Mouse (Mus musculus) neural tube, embryonic 11.5 days (tissue): ENCODE data around the gene U2af2. TPM values are rescaled to one million over a fixed set of nuclear protein-coding genes. Genes with fewer than 3 reads are reported as not detected.

Experiments
- ATAC-seq: fragments of 200-750 bp; cut with Nextera tagmentation; 2 replicates; pipeline ENCODE4 v1.8.0; 2017; ENCODE audit warnings: moderate number of reproducible peaks, mild to moderate bottlenecking, moderate TSS enrichment, moderate library complexity; ENCODE audit not compliant: insufficient read depth, low FRiP score, low TSS enrichment
- DNase-seq: peaks from one replicate; pipeline ENCODE4 v3.0.0-alpha.2; 2015; ENCODE audit warnings: low spot score
- H3K27ac ChIP-seq: fragments of 300-500 bp; sonication (generic); 2 replicates; pipeline ENCODE4 v1.5.1; 2014; ENCODE audit warnings: low read depth, mild to moderate bottlenecking, low read length
- H3K27me3 ChIP-seq: fragments of 300-500 bp; sonication (generic); 2 replicates; pipeline ENCODE4 v1.6.1; 2014; ENCODE audit warnings: mild to moderate bottlenecking, low read length, mixed read lengths; ENCODE audit not compliant: control insufficient read depth, insufficient read depth
- H3K36me3 ChIP-seq: fragments of 300-500 bp; sonication (generic); 2 replicates; pipeline ENCODE4 v1.6.1; 2014; ENCODE audit warnings: mild to moderate bottlenecking, low read length, moderate library complexity, mixed read lengths; ENCODE audit not compliant: control insufficient read depth, insufficient read depth
- H3K4me1 ChIP-seq: fragments of 300-500 bp; sonication (generic); 2 replicates; pipeline ENCODE4 v1.6.1; 2014; ENCODE audit warnings: low read length, mixed read lengths; ENCODE audit not compliant: control insufficient read depth, insufficient read depth
- H3K4me2 ChIP-seq: fragments of 300-500 bp; sonication (generic); 2 replicates; pipeline ENCODE4 v1.6.1; 2014; ENCODE audit warnings: low read depth, mild to moderate bottlenecking, moderate library complexity
- H3K4me3 ChIP-seq: fragments of 300-500 bp; sonication (generic); 2 replicates; pipeline ENCODE4 v1.5.1; 2014; ENCODE audit warnings: low read depth, low read length
- H3K9ac ChIP-seq: fragments of 300-500 bp; sonication (generic); 2 replicates; pipeline ENCODE4 v1.6.1; 2014; ENCODE audit warnings: mild to moderate bottlenecking, low read length
- H3K9me3 ChIP-seq: fragments of 300-500 bp; sonication (generic); 2 replicates; pipeline ENCODE4 v1.6.1; 2016; ENCODE audit warnings: low read length; ENCODE audit not compliant: control insufficient read depth
- WGBS: fragments of 180-500 bp; shearing (Covaris S2); extraction: QIAGEN DNeasy Blood & Tissue Kit; methylation state at CpG from one replicate; pipeline ENCODE4 v1.1.7; 2014; 5-methylcytosine and 5-hydroxymethylcytosine counted together
- polyA plus RNA-seq: library from polyadenylated mRNA; unstranded; fragments of >200 nt; fragmentation: Nextera tagmentation; extraction: Ambion mirVana; gene quantifications from 2 replicates; pipeline ENCODE4 v1.2.1, GENCODE M21; 2014

U2af2 gene
- polyA plus RNA-seq, 1 experiment from 2014 or later = 167 TPM

DNA sequence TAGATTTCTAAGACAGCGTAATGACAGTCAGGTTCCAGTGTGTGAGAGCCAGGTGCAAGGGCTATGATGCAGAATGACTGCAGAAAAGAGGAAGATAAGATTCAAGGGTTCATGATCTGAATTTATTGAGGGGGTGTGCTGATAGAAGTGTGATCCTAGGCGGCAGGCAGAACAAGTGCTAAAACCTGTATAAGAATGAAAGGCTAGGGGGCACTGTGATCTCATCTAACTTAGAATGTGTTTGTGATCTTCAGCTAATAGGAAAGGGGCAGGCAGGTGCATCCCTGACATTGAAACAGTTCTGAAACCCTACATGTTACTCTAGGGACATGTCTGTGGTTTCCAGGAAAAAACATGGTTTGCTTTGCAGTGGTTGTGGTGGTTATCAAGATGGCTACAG is 15.8 kb upstream of the U2af2 start:
- H3K4me3 ChIP-seq = no peak overlapping the region
- H3K9ac ChIP-seq = no peak overlapping the region
- no peak overlapping the region for H3K4me2 ChIP-seq
- H3K27ac ChIP-seq = no peak overlapping the region
- H3K36me3 ChIP-seq = no peaks in the 10 kb centered on the region
- H3K27me3 ChIP-seq = no peaks in the 10 kb centered on the region
- no peaks in the 10 kb centered on the region for H3K9me3 ChIP-seq
- no peak for DNase-seq
- 66% methylated on average over 2 of the region's 2 CpGs for WGBS
- H3K4me1 ChIP-seq = no peaks in the 10 kb centered on the region; the same call in 1 of the 2 replicates
- no peak for ATAC-seq

DNA sequence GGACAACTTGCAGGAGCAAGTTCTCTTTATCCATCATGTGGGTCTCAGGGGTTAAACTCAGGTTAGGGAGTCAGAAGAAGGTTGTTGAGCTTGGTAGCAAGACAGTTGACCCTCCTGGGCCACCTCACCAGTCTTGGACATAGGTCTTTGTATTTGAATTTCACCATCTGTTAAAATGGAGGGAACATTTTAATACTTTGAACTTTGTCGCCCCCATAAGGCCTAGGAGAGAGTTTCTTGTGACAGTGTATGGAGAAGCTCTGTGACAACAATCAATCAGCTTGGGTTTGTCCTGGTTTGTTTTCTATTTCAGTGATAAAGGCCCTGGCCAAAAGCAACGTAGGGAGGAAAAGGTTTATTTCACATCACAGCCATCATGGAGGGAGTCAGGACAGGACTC is 14.6 kb upstream of the U2af2 start:
- H3K27me3 ChIP-seq = no peaks in the 10 kb centered on the region
- no peaks in the 10 kb centered on the region; the same call in 1 of the 2 replicates for H3K4me1 ChIP-seq
- no peak overlapping the region for H3K27ac ChIP-seq
- H3K4me3 ChIP-seq = no peak overlapping the region
- H3K9ac ChIP-seq = no peak overlapping the region
- 40% methylated on average over 2 of the region's 2 CpGs for WGBS
- no peaks in the 10 kb centered on the region for H3K9me3 ChIP-seq
- no peak for ATAC-seq
- H3K4me2 ChIP-seq = no peak overlapping the region
- no peaks in the 10 kb centered on the region for H3K36me3 ChIP-seq
- no peak for DNase-seq

DNA sequence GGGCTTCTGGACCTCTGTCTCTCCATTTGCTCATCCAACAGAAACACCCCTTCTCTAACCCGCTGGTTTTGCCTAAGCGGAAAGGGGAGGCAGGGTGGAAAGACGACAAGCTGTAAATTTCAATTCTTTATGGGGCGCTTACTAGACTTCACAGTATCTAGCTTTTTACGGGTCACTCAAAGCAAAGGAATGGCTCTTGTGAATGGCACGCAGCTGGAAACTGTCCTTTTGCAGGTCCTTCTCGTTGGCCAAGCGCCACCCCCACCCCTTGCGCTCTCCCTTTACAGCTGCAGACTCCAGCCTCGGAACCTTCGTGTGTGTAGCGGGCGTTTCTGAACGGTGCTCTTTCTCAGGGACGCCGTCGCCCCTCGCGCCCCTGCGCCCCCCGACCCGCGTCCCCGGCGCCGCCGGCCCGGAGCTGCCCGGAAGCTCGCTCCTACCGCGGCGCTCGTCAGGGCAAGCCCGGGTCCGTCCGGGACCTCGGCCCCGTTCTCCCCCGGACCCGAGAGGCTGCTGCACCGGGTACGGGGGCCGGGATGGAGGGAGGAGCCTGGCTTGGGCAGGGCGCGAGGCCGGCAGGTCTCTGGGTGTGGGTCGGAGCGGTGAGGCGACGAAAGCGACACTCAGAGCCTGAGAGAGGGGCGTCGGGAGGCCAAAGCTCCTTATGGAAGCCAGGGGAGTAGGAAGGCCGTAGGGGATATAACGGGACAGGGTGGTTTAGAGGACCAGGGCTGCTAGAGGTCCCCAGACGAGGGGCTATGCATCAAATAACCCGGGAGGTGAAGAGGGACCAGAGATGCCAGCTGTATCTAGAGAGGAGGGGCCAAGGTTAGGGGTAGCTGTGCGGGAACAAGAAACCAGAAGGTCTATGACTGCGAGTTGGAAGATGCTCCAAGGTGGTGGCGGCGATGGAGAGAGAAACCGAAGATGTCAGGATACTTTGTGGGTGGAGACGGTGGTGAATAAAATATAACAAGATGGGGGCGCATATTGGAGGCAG is 10.4 kb upstream of the U2af2 start, which contains the start of gene Zfp580:
Gene Zfp580, plus strand, starts transcription at position 346 of the 1,000 bp plus-strand sequence.
- H3K9ac ChIP-seq = peak within 1 kb of the TSS; percentile 89
- 1% methylated on average over 64 of the region's 65 CpGs for WGBS
- H3K36me3 ChIP-seq = no peaks in the 10 kb centered on the region
- ATAC-seq (peak; percentile 84), DNase-seq (peak; percentile 87)
- peaks cover 13% of the 10 kb centered on the region for H3K4me1 ChIP-seq
- peak within 1 kb of the TSS; percentile 90 for H3K4me2 ChIP-seq
- peak within 1 kb of the TSS; percentile 67 for H3K27ac ChIP-seq
- H3K4me3 ChIP-seq = peak within 1 kb of the TSS; percentile 79
- no peaks in the 10 kb centered on the region for H3K9me3 ChIP-seq
- H3K27me3 ChIP-seq = peaks cover 41% of the 10 kb centered on the region

DNA sequence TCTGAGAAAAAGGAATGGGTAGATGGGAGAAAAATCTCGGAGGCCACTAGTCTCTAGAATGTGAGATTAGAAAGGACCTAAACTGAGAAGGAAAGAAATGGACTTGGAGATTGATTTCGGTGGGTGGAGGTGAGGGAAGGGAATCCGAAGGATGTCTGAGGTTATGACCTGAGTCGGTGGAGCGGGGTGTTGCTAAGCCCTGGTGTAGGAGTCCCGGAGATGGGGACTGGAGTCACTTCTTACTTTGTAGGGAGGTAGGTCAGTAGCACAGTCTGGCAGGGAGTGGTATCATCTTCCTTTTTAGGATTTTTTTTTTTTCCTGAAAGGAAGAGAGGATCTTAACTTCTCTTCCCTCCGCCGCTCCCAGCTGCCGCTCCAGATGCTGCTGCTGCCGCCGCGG is 9.5 kb upstream of the U2af2 start:
- no peak overlapping the region for H3K27ac ChIP-seq
- no peak overlapping the region for H3K9ac ChIP-seq
- WGBS = 2% methylated on average over 12 of the region's 12 CpGs
- H3K36me3 ChIP-seq = no peaks in the 10 kb centered on the region
- peak overlapping the region; percentile 90 for H3K4me2 ChIP-seq
- no peak for ATAC-seq
- H3K4me3 ChIP-seq = peak overlapping the region; percentile 79
- peaks cover 50% of the 10 kb centered on the region for H3K27me3 ChIP-seq
- no peaks in the 10 kb centered on the region for H3K9me3 ChIP-seq
- DNase-seq = peak; percentile 21
- peaks cover 18% of the 10 kb centered on the region for H3K4me1 ChIP-seq

DNA sequence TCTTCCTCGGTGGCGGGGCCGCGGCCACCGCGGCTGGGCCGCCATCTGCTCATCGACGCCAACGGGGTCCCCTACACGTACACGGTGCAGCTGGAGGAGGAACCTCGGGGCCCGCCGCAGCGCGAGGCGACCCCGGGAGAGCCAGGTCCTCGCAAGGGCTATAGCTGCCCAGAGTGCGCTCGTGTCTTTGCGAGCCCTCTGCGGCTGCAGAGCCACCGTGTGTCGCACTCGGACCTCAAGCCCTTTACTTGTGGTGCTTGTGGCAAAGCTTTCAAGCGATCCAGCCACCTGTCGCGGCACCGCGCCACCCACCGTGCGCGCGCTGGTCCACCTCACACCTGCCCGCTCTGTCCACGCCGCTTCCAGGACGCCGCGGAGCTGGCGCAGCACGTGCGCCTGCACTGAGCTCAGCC is 9.0 kb upstream of the U2af2 start:
- no peaks in the 10 kb centered on the region for H3K9me3 ChIP-seq
- no peak for ATAC-seq
- no peaks in the 10 kb centered on the region for H3K36me3 ChIP-seq
- peak; percentile 19 for DNase-seq
- peaks cover 55% of the 10 kb centered on the region for H3K27me3 ChIP-seq
- H3K4me2 ChIP-seq = peak overlapping the region; percentile 90
- H3K4me1 ChIP-seq = peaks cover 18% of the 10 kb centered on the region
- WGBS = 4% methylated on average over 42 of the region's 45 CpGs
- H3K4me3 ChIP-seq = peak overlapping the region; percentile 79
- peak overlapping the region; percentile 24; the same call in 1 of the 2 replicates for H3K9ac ChIP-seq
- H3K27ac ChIP-seq = no peak overlapping the region

DNA sequence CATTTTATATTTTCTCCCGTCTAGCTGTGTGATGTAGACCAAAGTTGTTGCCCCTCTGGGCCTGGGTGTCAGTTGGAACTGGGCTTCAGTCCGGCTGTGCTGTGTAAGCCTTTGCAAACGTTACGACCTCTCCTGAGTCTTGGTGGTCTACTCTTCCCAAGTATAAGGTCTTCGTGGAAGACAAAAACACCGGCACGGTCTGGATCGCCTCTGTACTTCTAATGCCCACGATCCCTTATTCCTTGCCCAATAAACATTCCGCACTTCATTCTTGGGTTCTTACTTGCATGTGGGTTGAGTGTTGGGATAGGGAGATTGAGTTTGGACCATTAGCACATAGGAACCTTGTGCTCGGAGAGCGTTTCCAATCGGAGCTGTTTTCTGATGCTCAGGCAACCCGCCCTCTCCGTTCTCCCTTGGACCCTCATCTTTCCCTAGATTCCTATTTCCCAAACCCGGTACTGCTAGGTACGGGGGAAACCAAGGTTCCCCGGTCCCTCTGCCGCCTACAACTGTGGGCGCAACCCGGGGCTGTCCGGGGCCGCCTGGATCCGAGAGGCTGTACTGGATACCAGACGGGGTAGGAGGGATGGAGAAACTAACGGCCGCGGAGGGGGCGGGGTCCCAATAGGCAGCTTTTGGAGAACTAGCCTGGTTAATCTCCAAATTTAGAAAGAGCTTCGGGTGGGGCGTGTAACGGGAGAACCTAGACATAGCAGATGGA is 8.3 kb upstream of the U2af2 start:
- peak overlapping the region; percentile 79 for H3K4me3 ChIP-seq
- no peak overlapping the region for H3K27ac ChIP-seq
- peaks cover 18% of the 10 kb centered on the region for H3K4me1 ChIP-seq
- 8% methylated on average over 32 of the region's 32 CpGs for WGBS
- no peaks in the 10 kb centered on the region for H3K36me3 ChIP-seq
- H3K9me3 ChIP-seq = no peaks in the 10 kb centered on the region
- H3K9ac ChIP-seq = peak overlapping the region; percentile 32
- H3K4me2 ChIP-seq = peak overlapping the region; percentile 90
- no peak for ATAC-seq
- DNase-seq = no peak
- peaks cover 56% of the 10 kb centered on the region for H3K27me3 ChIP-seq

DNA sequence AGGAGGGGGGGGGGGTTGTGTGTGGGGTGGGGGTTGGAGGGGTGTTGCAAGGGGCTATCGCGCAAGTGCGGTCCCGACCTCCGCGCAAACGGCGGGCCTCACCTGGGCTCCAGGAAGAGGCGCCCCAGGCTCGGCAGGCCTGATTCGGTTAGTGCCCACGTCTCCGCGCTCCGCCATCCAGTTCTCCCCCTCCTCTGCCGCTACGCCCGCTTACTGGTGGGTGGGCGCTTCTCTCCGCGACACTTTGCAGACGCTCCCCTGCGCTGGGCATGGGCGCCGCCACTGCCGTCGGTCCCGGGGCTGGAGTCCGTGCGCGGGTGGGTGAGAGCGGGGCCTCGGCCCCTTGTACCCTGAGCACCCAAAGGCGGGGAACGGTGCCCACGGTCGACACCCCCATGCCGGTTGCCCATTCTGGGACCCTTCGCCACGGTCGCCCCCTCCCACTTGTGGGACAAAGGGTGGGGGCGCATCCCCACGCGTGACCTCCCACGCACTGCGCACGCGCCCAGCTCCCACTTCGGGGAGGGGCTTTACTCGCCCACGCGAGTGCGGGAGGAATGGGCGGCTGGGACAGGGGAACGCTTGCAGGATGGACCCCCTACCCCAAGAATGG is 5.2 kb upstream of the U2af2 start:
- peak; percentile 54 for DNase-seq
- Histone ChIP-seq H3K9ac (peak overlapping the region; percentile 50; the same call in 1 of the 2 replicates), H3K4me1 (peaks cover 22% of the 10 kb centered on the region), H3K4me2 (peak overlapping the region; percentile 60), H3K4me3 (peak overlapping the region; percentile 43), H3K36me3 (no peaks in the 10 kb centered on the region), H3K27me3 (peaks cover 56% of the 10 kb centered on the region), H3K27ac (no peak overlapping the region), H3K9me3 (no peaks in the 10 kb centered on the region)
- 3% methylated on average over 47 of the region's 55 CpGs for WGBS
- ATAC-seq = no peak

DNA sequence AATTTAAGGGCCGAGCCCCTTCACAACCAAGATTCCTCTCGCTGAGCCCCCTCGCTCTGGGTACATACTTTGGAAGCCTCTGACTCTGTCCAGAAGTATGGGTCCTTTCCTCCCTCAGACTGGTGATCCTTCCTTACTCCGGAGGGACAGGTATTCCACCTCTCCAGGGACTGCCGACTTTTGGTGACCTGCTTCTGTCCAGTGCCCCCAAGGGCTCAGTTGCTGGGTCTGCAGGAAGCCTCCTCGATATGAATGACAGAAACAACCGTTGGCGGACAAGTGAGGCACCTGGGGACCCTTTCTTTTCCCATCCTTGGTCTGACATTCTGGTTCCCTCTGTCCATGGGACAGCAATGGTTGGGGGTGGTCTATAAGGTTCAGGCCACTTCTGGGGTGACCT is 4.6 kb upstream of the U2af2 start:
- no peak for ATAC-seq
- Histone ChIP-seq H3K27me3 (peaks cover 56% of the 10 kb centered on the region), H3K4me3 (peak overlapping the region; percentile 43), H3K9me3 (no peaks in the 10 kb centered on the region), H3K9ac (no peak overlapping the region), H3K27ac (no peak overlapping the region), H3K4me1 (peaks cover 22% of the 10 kb centered on the region), H3K4me2 (peak overlapping the region; percentile 60), H3K36me3 (no peaks in the 10 kb centered on the region)
- 36% methylated on average over 8 of the region's 8 CpGs for WGBS
- DNase-seq = no peak
